Mouse (Mus musculus): ENCODE results near the gene Nhlrc4.

Nhlrc4 gene

DNA sequence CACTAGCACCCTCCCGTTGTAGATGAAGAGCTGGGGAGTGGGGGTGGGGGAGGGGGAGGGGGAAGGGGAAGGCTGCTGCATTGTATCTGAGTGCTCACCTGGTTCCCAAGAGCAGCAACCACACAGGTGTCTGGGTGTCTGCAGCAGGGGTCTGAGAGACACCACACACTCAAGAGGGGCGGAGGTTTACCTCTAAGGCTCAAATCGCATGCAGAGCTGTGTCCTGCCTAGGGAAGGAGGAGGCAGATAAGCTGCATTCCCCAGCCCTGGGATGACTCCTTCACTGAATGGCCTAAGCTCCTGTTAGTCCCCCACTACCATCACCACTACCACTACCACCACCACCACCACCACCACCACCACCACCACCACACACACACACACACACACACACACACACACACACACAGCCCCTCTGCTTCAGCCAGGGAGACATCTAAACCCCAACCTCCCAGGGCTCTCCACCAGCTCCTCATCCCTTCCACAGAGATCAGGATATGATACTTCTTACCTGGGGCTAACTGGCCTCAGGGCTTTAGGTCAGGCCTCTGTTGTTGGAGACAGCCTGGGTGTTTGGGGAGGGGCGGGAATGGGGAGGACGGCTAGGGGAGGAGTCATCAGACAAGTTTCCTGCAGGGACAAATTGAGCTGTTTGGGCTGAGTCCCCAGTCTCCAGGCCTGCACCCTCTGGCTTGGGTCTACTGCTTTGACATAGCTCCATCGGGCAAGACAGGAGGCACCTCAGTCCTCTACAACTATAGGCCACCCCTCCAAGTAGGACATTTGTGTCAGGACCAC lies at the start of gene Nhlrc4, which contains the start of gene Pigq:
Gene Nhlrc4, minus strand, starts transcription at position 596 of the 798 bp plus-strand sequence.
Gene Pigq, minus strand, starts transcription at position 571 of the 798 bp plus-strand sequence.
- no peak for DNase-seq (ENCODE audit: extremely low read depth, low read depth, low spot score)

DNA sequence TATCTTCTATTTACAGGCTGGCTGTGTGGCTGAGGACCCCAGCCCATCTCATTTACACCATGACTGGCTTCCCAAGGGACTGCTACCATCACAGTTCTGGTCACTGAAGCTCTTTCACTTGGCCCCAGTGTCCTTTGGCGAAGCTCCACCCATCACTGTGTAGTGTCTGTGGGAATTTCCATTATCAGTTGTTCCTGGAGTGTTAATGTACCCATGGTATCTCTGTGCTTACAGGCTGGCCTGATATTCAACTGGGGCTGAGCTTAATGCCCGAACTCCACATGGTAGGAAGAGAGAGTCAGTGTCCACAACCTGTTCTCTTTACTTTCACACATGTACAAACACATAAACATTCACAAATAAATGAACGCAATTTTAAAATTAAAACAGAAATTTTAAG lies 48.7 kb upstream of the Nhlrc4 start:
- no peak for DNase-seq (ENCODE audit: extremely low read depth, low read depth, low spot score)

DNA sequence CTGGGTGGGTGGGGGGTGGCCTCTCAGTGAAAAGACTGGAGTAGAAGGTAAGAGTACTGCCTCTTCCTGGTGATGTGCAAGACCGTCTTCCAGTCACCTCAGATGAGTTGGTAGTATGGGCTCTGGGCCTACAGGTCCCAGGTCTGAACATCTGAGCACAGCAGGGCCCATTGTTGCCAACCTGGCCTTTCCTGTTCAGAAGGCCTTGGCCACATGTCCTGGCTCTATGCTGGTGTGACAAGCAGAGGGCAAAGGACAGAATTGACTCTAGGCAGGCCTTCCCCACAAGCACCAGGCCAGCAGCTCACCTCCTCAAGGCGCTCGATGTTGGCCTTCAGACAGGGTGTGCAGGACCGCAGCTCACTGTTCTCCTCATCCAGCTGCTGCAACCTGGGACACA lies 47.5 kb upstream of the Nhlrc4 start:
- no peak for DNase-seq (ENCODE audit: extremely low read depth, low read depth, low spot score)

DNA sequence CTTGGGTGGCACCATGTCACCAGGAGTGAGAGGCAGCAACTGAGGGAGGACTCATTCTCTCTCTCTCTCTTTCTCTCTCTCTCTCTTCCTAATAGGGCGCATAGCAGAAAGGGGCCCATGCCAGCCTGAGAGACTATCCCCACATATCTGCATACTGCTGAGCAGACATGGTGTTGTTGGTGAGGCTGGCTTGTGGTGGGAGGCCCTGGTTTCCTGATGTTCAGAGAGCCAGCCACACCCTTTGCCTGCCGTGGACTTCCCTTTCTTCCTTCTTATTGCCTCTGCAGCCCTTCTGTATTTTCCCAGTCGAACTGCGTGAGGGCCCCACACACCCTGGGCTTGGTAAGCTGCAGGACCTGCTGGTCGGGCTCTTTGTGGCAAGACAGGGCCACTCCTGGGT lies 45.6 kb upstream of the Nhlrc4 start:
- no peak for DNase-seq (ENCODE audit: extremely low read depth, low read depth, low spot score)

DNA sequence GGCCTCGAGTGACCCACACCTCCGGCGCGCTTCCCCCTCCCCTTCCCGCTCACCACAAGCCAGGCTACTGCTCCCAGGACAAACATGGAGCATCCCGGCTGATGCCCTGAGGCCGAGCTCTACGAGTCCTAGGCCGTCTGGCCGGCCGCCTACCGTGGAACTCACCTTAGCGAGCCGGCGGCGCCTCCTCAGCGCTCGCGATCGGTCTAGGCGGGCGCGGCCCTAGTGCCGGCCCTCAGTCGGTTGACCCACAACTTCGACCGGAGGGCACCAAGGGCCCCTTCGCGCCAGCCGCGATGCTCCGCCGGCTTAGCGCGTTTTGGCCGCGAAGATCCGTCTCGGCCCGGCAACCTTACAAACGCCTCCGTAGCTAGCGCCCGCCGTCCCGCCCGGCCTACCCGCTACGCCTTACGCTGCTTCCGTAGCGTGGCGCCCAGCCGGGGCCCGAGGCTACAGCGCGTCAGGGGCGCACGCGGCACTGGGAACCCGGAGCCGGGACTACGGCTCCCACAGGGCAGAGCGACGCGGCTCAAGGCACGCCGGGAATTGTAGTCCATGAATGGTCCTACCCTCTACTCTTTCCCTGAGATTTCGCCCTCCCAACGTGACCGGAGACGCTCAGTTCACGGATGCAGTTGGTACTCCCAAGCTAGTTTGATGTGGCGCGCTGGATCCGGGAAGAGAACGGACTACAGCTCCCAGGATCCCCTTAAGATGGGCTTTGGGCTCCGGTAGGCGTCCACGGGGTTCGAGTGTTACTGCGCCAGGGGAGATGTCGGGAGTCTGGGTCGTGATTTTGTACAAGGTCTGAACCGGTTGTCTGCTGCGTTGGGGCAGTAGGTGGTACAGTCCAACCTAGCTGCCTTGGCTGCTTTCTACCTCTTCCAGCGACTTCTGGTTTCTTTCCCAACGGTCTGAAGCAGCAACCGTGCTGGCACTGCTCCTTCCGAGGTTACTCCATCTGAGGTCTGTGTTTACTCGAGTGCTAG lies 40.8 kb upstream of the Nhlrc4 start, which contains the start of gene Capn15:
Gene Capn15, minus strand, starts transcription at position 491 of the 989 bp plus-strand sequence.
- peak; percentile 46 for DNase-seq (ENCODE audit: extremely low read depth, low read depth, low spot score)

DNA sequence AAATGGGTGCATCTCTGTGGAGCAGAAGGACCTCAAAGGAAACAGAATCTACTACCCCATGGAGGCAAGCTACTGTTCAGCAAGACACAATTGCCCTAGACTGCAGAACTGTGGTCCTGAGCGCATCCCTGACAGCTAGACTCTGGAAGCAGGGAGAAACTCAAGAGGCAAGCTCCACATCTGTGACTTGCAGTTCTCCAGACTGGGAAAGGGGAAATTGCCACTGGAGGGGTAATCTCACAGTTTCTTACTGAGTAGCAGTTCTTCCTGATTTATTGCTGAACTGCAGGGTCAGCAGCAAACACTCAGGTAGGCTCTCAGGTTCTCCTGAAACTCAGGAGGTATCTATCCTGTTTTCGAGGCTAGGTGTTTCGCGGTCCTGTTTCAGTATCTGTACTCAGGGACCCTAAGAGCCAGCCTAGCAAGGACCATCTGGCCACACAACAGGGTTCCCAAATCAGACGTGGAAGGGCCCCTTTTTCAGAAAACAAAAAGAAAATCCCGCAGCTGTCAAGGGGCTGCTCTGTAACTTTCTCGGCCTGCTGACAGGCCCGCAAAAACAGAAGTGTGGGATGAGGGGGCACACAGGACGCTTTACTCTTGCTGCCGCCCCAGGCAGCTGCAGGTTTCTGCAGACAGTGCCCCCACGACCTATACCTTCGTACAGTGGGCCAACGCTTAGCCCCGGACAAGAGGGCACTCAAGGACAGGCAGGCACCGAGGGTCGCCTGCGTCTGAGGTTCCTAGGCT lies 40.0 kb upstream of the Nhlrc4 start:
- no peak for DNase-seq (ENCODE audit: extremely low read depth, low read depth, low spot score)

DNA sequence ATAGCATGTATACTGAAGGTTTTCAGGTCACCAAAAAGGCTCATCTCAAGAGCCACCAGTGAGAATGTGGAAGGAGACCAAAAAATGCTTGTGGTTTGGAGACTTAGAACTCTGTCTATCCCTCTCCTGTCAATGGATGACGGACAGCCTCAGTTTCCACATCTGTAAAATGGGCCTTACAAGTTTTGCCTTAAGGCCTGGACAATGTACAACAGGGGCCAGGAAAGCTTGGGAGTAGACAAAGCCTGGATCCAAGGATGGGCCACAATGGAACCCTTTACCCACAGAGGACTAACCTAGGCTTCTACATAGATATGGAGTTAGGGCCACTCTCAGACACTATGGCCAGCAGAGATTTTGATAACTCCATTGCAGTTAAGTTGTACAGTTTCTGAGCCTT lies 39.3 kb upstream of the Nhlrc4 start:
- no peak for DNase-seq (ENCODE audit: extremely low read depth, low read depth, low spot score)

DNA sequence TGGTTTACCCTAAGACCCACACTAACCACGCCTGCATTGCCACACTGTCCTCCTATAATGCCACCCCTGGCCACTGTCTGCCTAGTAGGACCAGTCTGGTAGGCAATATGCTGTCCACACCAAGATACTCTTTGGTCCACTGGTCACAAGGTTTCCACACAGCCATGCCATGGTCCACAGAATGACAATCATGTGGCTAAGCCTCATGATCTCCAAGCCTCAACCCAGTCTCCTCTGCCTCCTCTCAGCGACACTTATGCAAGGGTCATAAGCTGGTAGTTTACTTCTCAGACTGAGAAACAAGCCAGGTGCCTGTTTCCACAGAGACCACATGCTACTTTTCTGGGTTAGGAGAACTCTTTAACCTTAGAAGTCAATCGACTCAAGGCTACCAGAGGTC lies 38.2 kb upstream of the Nhlrc4 start:
- DNase-seq (ENCODE audit: extremely low read depth, low read depth, low spot score), result no peak

DNA sequence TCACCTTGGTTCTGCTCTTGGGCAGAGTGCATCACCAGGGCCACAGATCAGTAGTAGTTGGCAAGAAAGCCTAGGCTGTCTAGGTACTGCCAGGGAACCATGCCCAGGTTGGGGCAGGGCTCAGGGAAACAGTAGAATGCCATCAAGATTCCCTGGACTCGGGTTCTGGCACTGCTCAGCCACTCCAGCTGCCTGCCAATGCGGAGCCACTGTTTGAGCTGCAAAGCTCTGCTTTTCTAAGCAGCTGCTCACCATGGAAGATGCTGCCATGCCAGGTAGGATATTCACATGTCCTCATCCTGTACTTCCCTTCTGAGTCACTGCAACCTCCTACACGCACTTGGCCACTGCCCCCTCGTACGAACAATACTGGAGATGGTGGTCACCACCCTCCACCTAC lies 36.1 kb upstream of the Nhlrc4 start:
- no peak for DNase-seq (ENCODE audit: extremely low read depth, low read depth, low spot score)

DNA sequence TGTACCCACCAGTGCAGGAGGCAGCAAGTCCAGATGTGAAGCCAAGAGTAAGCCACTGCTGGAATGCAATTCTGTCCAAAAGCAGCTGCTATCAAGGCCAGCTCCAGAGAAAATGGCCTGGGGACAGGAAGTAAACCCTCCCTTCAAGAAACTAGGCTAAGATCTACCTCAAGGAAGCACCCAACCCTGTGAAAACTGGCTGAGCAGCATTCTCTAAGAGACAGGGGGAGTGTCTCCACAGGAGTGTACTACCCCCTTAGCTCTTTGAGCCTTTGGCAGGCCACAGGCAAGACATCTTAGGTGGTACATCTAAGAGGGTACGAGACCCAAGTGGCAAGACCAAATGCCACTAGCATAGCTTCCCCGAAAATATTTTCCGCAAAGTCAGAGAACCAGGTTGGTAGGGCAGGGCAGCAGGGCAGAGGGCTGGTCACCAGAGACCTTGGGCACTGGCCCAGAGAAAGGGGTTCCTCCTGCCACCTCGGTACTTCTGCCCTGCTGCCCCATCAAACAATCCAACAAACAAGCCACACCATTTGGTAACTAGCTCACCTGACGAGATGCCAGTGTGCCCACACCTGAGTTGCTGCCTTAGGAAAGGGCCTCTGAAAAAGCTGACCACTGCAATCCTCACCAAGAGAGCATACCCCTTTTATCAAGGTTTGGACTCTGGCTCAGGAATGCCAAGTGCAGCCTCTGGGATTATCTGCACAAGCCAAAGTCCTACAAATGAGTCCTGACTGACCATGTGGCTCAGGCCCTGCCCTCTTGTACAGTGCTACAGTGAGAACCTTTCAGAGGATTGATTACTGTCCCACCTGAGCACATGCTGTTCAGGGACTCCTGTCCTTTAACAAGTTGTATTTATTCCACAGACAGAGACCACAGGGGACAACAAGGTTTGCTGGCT lies 35.3 kb upstream of the Nhlrc4 start:
- DNase-seq (ENCODE audit: extremely low read depth, low read depth, low spot score), result no peak

DNA sequence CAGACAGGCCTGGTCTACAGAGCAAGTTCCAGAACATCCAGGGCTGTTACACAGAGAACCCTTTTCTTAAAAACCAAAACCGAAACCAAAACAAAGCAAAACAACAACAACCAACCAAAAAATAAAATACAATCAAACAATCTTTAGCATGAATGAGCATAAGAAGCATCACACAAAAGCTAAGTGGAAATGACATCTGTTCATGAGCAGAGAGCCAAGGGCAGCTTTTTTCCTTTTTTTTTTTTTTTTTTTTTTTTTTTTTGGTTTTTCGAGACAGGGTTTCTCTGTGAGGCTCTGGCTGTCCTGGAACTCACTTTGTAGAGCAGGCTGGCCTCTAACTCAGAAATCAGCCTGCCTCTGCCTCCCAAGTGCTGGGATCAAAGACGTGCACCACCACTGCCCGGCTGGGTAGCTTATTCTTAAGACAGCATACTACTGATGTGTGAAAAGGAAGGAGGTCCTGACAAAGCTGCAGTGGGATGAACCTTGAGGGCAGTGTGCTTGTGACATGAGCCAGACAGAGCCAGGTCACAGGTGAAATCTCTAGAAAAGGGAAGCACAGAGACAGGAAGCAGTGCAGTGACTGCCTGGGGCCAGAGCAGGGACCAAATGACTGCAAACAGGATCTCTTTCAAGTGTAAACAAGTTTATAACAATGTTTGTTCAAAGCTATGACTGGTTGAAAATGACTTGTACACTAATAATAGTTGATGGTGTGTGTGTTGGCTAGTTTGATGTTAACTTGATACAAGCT lies 26.4 kb upstream of the Nhlrc4 start:
- no peak for DNase-seq (ENCODE audit: extremely low read depth, low read depth, low spot score)

DNA sequence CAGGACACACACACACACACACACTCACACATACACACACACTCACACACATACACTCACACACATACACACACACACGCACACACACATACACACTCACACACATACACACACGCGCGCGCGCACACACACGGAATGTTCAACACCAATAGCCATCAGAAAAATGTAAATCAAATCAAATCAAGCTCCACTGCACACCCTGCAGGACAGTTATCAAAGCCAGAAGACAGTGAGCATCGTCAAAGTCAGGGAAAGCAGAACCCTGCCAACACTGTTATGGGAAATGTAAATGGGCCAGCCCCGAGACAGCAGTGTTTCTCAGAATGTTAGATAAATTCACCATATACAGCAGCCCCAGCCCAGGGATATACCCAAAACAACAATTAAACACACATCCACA lies 25.7 kb upstream of the Nhlrc4 start:
- no peak for DNase-seq (ENCODE audit: extremely low read depth, low read depth, low spot score)

DNA sequence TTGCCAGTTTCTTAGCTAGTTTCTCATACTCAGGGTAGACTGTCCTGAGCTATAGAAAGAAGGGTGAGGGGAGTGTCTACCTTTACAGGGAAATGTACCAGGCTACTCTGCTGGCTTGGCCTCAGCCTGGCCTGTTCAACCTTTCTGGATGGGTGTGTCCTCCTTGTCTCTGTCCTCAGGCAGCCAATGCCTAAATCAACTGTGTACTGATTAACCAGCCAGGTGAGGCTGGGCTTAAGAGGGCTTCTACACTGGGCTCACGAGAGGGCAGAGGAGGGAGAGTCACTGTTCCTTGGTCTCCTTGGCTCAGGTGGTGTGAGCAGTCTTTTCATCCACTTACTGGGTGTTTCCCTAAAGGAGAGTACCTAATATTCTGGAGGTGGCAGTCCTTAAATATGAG lies 23.4 kb upstream of the Nhlrc4 start:
- no peak for DNase-seq (ENCODE audit: extremely low read depth, low read depth, low spot score)

DNA sequence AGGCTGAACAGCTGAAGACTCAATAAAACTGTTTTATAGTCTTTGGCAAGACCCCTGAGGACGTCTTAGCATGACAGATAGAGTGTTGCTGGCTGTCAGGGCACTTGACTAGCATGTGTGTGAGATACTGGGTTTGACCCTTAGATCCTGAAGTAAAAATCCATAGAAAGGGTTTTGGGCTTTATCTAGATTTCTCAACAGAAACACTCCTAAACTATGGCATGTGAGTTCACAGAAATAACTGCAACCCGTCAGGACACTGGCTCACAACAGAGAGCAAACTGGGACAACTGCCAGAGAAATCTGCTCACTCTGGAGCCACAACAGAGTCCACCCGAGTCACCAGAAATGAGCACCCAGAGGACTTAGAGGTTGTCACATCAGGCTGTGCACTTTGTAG lies 22.9 kb upstream of the Nhlrc4 start:
- DNase-seq (ENCODE audit: extremely low read depth, low read depth, low spot score), result no peak

DNA sequence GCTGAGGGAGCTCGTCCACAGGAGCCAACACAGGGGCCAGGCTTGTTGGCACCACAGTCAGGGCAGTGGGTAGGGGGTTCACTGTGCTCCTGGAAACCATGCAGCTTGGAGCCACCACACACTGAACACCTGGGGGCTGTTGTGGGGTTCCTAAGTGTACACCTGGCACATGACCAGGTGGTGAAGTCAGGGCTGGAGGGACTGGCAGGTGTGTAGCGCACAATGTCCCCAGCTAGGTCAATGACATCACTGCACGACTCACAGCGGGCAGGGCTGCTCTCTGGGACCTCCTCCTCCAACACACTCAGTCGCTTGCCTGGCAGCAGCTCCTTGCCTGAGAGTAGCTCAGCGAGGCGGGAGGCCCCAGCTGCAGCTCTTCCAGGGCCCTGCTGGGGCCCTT lies 19.5 kb upstream of the Nhlrc4 start:
- DNase-seq (ENCODE audit: extremely low read depth, low read depth, low spot score), result no peak

DNA sequence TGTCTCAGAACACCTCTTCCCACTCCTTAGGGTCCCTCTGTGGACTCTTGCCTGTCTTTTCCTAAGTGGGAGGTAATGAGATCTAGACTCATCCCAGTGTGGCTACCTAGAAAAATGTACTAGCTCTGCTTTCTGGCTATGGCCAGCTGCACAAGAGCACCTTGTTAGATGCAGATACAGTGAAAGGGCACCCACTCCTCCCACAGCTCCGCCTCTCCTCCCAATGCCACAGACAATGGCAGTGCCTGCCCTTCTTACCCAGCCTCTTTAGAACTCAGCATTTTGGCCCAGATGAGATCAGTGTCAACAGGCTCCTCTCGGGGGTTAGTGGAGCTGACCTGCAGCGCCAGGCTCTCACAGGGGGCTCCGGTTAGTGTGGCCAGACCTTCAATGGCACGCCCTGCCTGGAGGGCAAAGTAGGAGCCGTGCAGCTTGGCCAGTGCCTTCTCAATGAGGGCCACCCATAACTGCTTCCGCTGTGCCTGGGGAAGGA lies 17.7 kb upstream of the Nhlrc4 start:
- DNase-seq (ENCODE audit: extremely low read depth, low read depth, low spot score), result no peak

DNA sequence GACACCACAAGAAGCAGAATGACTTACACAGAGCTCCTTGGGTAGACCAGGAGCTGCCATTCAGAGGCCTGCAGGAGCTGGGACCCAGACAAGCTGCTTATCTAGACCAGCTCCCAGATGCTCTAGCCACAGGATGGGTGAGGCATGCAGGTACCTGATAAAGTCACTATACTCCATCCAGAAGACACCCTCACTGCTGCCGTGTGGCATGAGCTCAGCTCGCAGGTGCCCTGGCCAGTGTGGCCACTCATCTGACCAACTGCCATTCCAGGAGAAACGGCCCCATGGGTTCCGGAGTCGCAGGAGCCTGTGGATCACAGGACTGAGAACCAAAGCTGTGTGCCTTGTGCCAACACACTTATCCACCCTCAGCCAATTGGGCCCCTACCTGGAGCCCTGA lies 16.8 kb upstream of the Nhlrc4 start:
- no peak for DNase-seq (ENCODE audit: extremely low read depth, low read depth, low spot score)

DNA sequence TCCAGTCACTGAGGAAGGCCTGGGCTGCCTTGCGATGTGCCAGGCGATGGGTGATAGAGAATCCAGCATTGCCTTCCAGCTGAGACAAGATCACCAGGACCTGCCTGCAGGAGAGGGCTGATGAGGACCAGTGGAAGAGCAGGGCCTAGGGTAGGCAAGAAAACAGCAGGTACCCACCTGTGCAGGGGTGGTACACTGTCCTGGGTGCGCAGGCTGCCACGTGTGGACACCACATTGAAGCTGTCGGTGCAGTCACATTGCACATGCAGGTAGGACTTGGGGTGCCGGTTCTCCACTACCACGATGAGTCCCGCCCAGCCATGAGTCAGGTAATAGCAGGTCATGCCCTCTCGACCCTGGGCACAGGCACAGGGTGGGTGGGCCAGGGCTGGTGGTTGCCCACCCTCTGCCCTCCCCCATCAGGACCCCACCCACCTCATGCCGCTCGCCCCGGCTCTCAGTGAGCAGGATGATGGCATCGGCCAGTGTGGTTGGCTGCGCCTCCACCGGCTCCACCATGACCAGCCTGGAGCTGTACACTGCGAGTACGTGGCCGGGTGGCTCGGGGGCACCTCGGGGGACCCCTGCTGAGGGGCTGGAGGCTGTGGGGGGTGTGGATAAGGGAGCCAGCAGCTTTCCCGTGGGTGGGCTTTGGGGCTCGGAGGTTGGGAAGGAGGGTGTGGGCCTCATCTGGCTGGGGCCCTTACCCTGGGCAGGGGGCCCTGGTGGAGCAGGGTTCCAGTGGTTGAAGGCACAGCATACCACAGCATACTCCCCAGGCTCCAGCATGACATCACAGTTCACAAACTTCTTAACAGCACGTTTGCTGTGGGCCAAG lies 15.1 kb upstream of the Nhlrc4 start:
- no peak for DNase-seq (ENCODE audit: extremely low read depth, low read depth, low spot score)

Data from fat pad, adult 2 months (tissue).